Mouse (Mus musculus) intestine, embryonic 14.5 days (tissue): ENCODE data around the gene Sod1. TPM values are rescaled to one million over a fixed set of nuclear protein-coding genes. Genes with fewer than 3 reads are reported as not detected.

ENCODE experiments used
- ATAC-seq: fragments of 200-750 bp; cut with Nextera tagmentation; replicated peaks from 2 replicates; pipeline ENCODE4 v1.8.0; 2017; ENCODE audit warnings: low read depth, moderate number of reproducible peaks, moderate TSS enrichment, moderate library complexity; ENCODE audit not compliant: low FRiP score, low TSS enrichment
- DNase-seq: peaks from one replicate; pipeline ENCODE4 v3.0.0-alpha.2; 2018; ENCODE audit warnings: low spot score
- H3K27ac ChIP-seq: fragments of 300-500 bp; sonication (generic); 2 replicates; pipeline ENCODE4 v1.5.1; 2014; ENCODE audit warnings: low read depth, mild to moderate bottlenecking, control low read depth
- H3K27me3 ChIP-seq: fragments of 300-500 bp; sonication (generic); replicated peaks from 2 replicates; pipeline ENCODE4 v1.6.1; 2014; ENCODE audit warnings: low read length, control low read depth; ENCODE audit not compliant: control insufficient read depth, insufficient read depth
- H3K36me3 ChIP-seq: fragments of 300-500 bp; sonication (generic); 2 replicates; pipeline ENCODE4 v1.6.1; 2014; ENCODE audit warnings: low read length, control low read depth; ENCODE audit not compliant: control insufficient read depth, insufficient read depth
- H3K4me1 ChIP-seq: fragments of 300-500 bp; sonication (generic); replicated peaks from 2 replicates; pipeline ENCODE4 v1.6.1; 2014; ENCODE audit warnings: low read length, control low read depth, mixed read lengths; ENCODE audit not compliant: control insufficient read depth, insufficient read depth
- H3K4me2 ChIP-seq: fragments of 300-500 bp; sonication (generic); 2 replicates; pipeline ENCODE4 v1.6.1; 2014; ENCODE audit warnings: low read length
- H3K4me3 ChIP-seq: fragments of 300-500 bp; sonication (generic); 2 replicates; pipeline ENCODE4 v1.5.1; 2014; ENCODE audit warnings: low read depth, low read length, control low read depth, mixed read lengths
- H3K9ac ChIP-seq: fragments of 300-500 bp; sonication (generic); 2 replicates; pipeline ENCODE4 v1.6.1; 2014; ENCODE audit warnings: mild to moderate bottlenecking, low read length
- H3K9me3 ChIP-seq: fragments of 300-500 bp; sonication (generic); 2 replicates; pipeline ENCODE4 v1.6.1; 2016; ENCODE audit warnings: low read length, control low read depth; ENCODE audit not compliant: control insufficient read depth
- WGBS: fragments of 180-500 bp; shearing (Covaris S2); extraction: QIAGEN DNeasy Blood & Tissue Kit; methylation state at CpG from one replicate; pipeline ENCODE4 v1.1.7; 2014; 5-methylcytosine and 5-hydroxymethylcytosine counted together
- polyA plus RNA-seq: library from polyadenylated mRNA; unstranded; fragments of >200 nt; fragmentation: Nextera tagmentation; extraction: Ambion mirVana; gene quantifications from 2 replicates; pipeline ENCODE4 v1.2.1, GENCODE M21; 2014

The Sod1 gene
- polyA plus RNA-seq, 1 experiment from 2014 or later, result 1,355 TPM

GRCm38 (mm10) chr16:90202140-90202539, 18.4 kb upstream of the Sod1 start:
- Histone ChIP-seq H3K4me2 (no peak overlapping the region), H3K27ac (no peak overlapping the region), H3K9ac (no peak overlapping the region), H3K9me3 (no peaks in the 10 kb centered on the region), H3K4me1 (peaks cover 8% of the 10 kb centered on the region; the same call in 1 of the 2 replicates), H3K4me3 (no peak overlapping the region), H3K27me3 (no peaks in the 10 kb centered on the region), H3K36me3 (no peaks in the 10 kb centered on the region)
- ATAC-seq (no peak), DNase-seq (no peak)
- 60% methylated on average over 19 of the region's 19 CpGs for WGBS

- H3K9ac ChIP-seq, result no peak overlapping the region
- no peaks in the 10 kb centered on the region for H3K9me3 ChIP-seq
- H3K36me3 ChIP-seq, result no peaks in the 10 kb centered on the region
- 0 out of 2 replicates have a peak, but pooled peaks cover 8% of the 10 kb centered on the region for H3K4me1 ChIP-seq
- no peak overlapping the region for H3K4me3 ChIP-seq
- ATAC-seq, result no peak
- 80% methylated on average over 6 of the region's 6 CpGs for WGBS
- no peaks in the 10 kb centered on the region for H3K27me3 ChIP-seq
- H3K27ac ChIP-seq, result no peak overlapping the region
- no peak for DNase-seq
- H3K4me2 ChIP-seq, result no peak overlapping the region
These were observed 17.2 kb upstream of the Sod1 start for GRCm38 (mm10) chr16:90203226-90203962.

GRCm38 (mm10) chr16:90204868-90205267, 15.7 kb upstream of the Sod1 start:
- ATAC-seq (no peak), DNase-seq (no peak)
- Histone ChIP-seq H3K9ac (no peak overlapping the region), H3K4me1 (0 out of 2 replicates have a peak, but pooled peaks cover 8% of the 10 kb centered on the region), H3K27ac (no peak overlapping the region), H3K4me2 (no peak overlapping the region), H3K27me3 (no peaks in the 10 kb centered on the region), H3K9me3 (no peaks in the 10 kb centered on the region), H3K36me3 (no peaks in the 10 kb centered on the region), H3K4me3 (no peak overlapping the region)
- WGBS, result 95% methylated on average over 2 of the region's 2 CpGs

- H3K4me2 ChIP-seq, result no peak overlapping the region
- no peaks in the 10 kb centered on the region for H3K4me1 ChIP-seq
- H3K9me3 ChIP-seq, result no peaks in the 10 kb centered on the region
- ATAC-seq (no peak), DNase-seq (no peak)
- 63% methylated on average over 3 of the region's 3 CpGs for WGBS
- H3K9ac ChIP-seq, result no peak overlapping the region
- no peak overlapping the region for H3K27ac ChIP-seq
- H3K4me3 ChIP-seq, result no peak overlapping the region
- no peaks in the 10 kb centered on the region for H3K27me3 ChIP-seq
- H3K36me3 ChIP-seq, result no peaks in the 10 kb centered on the region
These were observed 11.6 kb upstream of the Sod1 start for GRCm38 (mm10) chr16:90208996-90209395.

- no peak for ATAC-seq
- no peaks in the 10 kb centered on the region for H3K9me3 ChIP-seq
- no peaks in the 10 kb centered on the region for H3K36me3 ChIP-seq
- no peaks in the 10 kb centered on the region for H3K4me1 ChIP-seq
- no peak overlapping the region for H3K9ac ChIP-seq
- no peak overlapping the region for H3K27ac ChIP-seq
- no peak overlapping the region for H3K4me2 ChIP-seq
- no peak overlapping the region for H3K4me3 ChIP-seq
- WGBS, result 79% methylated on average over 10 of the region's 10 CpGs
- no peaks in the 10 kb centered on the region for H3K27me3 ChIP-seq
- DNase-seq, result no peak
These were observed 9.8 kb upstream of the Sod1 start for GRCm38 (mm10) chr16:90210717-90211116.

- WGBS, result 55% methylated on average over 8 of the region's 8 CpGs
- no peak overlapping the region for H3K4me3 ChIP-seq
- no peaks in the 10 kb centered on the region for H3K4me1 ChIP-seq
- DNase-seq (no peak), ATAC-seq (no peak)
- no peaks in the 10 kb centered on the region for H3K36me3 ChIP-seq
- no peaks in the 10 kb centered on the region for H3K27me3 ChIP-seq
- no peak overlapping the region for H3K9ac ChIP-seq
- H3K4me2 ChIP-seq, result no peak overlapping the region
- H3K9me3 ChIP-seq, result no peaks in the 10 kb centered on the region
- H3K27ac ChIP-seq, result no peak overlapping the region
These were observed 8.8 kb upstream of the Sod1 start for GRCm38 (mm10) chr16:90211767-90212166.

GRCm38 (mm10) chr16:90213477-90214339, 6.8 kb upstream of the Sod1 start:
- H3K4me1 ChIP-seq, result no peaks in the 10 kb centered on the region

GRCm38 (mm10) chr16:90214731-90215565, 5.6 kb upstream of the Sod1 start:
- no peak overlapping the region for H3K9ac ChIP-seq
- DNase-seq (no peak), ATAC-seq (no peak)
- 88% methylated on average over 11 of the region's 11 CpGs for WGBS
- H3K4me1 ChIP-seq, result no peaks in the 10 kb centered on the region
- no peak overlapping the region for H3K4me2 ChIP-seq
- no peaks in the 10 kb centered on the region for H3K27me3 ChIP-seq
- no peak overlapping the region for H3K4me3 ChIP-seq
- H3K27ac ChIP-seq, result no peak overlapping the region
- H3K9me3 ChIP-seq, result no peaks in the 10 kb centered on the region
- no peaks in the 10 kb centered on the region for H3K36me3 ChIP-seq

More at GRCm38 (mm10) chr16:90213477-90214339, 6.8 kb upstream of the Sod1 start:
- no peak overlapping the region for H3K9ac ChIP-seq
- ATAC-seq (no peak), DNase-seq (no peak)
- H3K4me2 ChIP-seq, result no peak overlapping the region
- H3K36me3 ChIP-seq, result no peaks in the 10 kb centered on the region
- no peak overlapping the region for H3K4me3 ChIP-seq
- H3K9me3 ChIP-seq, result no peaks in the 10 kb centered on the region
- H3K27me3 ChIP-seq, result no peaks in the 10 kb centered on the region
- no peak overlapping the region for H3K27ac ChIP-seq
- 79% methylated on average over 12 of the region's 12 CpGs for WGBS
